Mouse (Mus musculus): ENCODE results near the gene Ikbke. TPM values are rescaled to one million over a fixed set of nuclear protein-coding genes. Genes with fewer than 3 reads are reported as not detected.

Gene Ikbke
- total RNA-seq, 1 experiment from 2014 or later: 28.6 TPM

- ATAC-seq (ENCODE audit: extremely low read depth, insufficient number of reproducible peaks, low FRiP score, poor library complexity, severe bottlenecking): no peak
Observed at GRCm38 (mm10) chr1:131208081-131208480, 71.3 kb downstream of the Ikbke start.

GRCm38 (mm10) chr1:131207531-131207930, 71.9 kb downstream of the Ikbke start:
- peak; percentile 64; the same call in 1 of the 2 replicates for ATAC-seq (ENCODE audit: extremely low read depth, insufficient number of reproducible peaks, low FRiP score, poor library complexity, severe bottlenecking)

GRCm38 (mm10) chr1:131206342-131206741, 73.1 kb downstream of the Ikbke start:
- no peak for ATAC-seq (ENCODE audit: extremely low read depth, insufficient number of reproducible peaks, low FRiP score, poor library complexity, severe bottlenecking)

GRCm38 (mm10) chr1:131204461-131204860, 74.9 kb downstream of the Ikbke start:
- no peak for ATAC-seq (ENCODE audit: extremely low read depth, insufficient number of reproducible peaks, low FRiP score, poor library complexity, severe bottlenecking)

Other genes with a start within 250 kb of the Ikbke start
- 103 and 112 TPM in 2 replicates for gene Mapkapk2, start 181.8 kb downstream of the Ikbke start, total RNA-seq (2017)
- 1.2 and 1.7 TPM in 2 replicates for gene Dyrk3, start 141.3 kb downstream of the Ikbke start, total RNA-seq (2017)
- gene Eif2d, start 126.4 kb downstream of the Ikbke start, total RNA-seq (2017): 18.4 and 19.5 TPM in 2 replicates
- 193 and 204 TPM in 2 replicates for gene Rassf5, start 34.3 kb downstream of the Ikbke start, total RNA-seq (2017)
- gene Srgap2, start 247.7 kb upstream of the Ikbke start, total RNA-seq (2017): 15.3 and 19.4 TPM in 2 replicates
- gene Fam72a, start 248.3 kb upstream of the Ikbke start, total RNA-seq (2017): 0.35 TPM in 1 of 2 replicates, not detected in the other

All from neutrophil, adult 5-6 weeks (primary cell).